Mouse (Mus musculus) G1E (cell line): ENCODE data around the gene Lrig2.

Experiments used
- CTCF ChIP-seq: IDR thresholded peaks from 2 replicates; pipeline ENCODE4 v1.5.1; 2012; ENCODE audit warnings: low read depth, low read length, inconsistent platforms, mixed read lengths
- GATA1 ChIP-seq: IDR thresholded peaks from 2 replicates; pipeline ENCODE4 v1.6.1; 2012; ENCODE audit warnings: borderline replicate concordance, low read length, inconsistent platforms, mixed read lengths
- POLR2AphosphoS5 ChIP-seq: IDR thresholded peaks from 2 replicates; pipeline ENCODE4 v1.6.1; 2012; ENCODE audit warnings: low read depth, low read length, inconsistent platforms; ENCODE audit not compliant: insufficient replicate concordance
- TAL1 ChIP-seq: conservative IDR thresholded peaks from 2 replicates; pipeline ENCODE4 v1.6.1; 2012; ENCODE audit warnings: low read depth, low read length, inconsistent platforms, mixed read lengths

DNA sequence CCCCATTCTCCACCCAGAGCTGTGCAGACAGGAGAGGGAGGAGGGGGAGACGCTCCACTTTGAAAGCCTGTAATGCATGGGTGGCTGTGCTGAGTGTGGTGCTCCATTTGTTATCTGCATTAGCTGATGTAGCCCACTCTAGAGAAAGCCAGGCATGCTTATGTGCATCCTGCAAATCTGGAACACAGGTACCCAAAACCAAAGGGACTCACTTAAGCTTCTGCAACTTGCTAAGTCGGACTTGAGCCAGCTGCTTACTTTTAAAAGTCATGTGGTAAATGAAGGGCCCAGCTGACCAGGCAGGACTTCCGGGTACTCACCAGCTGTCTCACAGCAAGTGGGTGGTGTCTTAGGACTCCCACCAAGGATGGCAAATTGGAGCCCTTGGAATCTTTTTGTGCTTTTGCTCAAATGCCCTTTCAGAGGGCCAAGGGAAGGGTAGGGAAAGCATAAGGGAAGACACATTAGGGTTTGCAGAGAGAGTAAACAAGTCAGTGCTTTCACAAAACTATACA lies 66.7 kb downstream of the Lrig2 start:
- TF ChIP-seq CTCF (no peak), TAL1 (no peak), GATA1 (no peak), POLR2AphosphoS5 (no peak)
